Mouse (Mus musculus) small intestine, adult 2 months (tissue): ENCODE measurements around the gene Msantd1. TPM values are rescaled to one million over a fixed set of nuclear protein-coding genes. Genes with fewer than 3 reads are reported as not detected.

Source experiments
- H3K27ac ChIP-seq: fragments of 200-500 bp; 2 replicates; pipeline ENCODE4 v1.5.1; 2012; ENCODE audit warnings: low read depth, low read length, control low read depth, inconsistent platforms; ENCODE audit not compliant: insufficient read depth
- H3K27me3 ChIP-seq: fragments of 200-500 bp; 2 replicates; pipeline ENCODE4 v1.6.1; 2012; ENCODE audit warnings: mild to moderate bottlenecking, moderate library complexity, low read length, inconsistent platforms; ENCODE audit not compliant: control insufficient read depth, insufficient read depth
- H3K36me3 ChIP-seq: fragments of 200-500 bp; 2 replicates; pipeline ENCODE4 v1.6.1; 2012; ENCODE audit warnings: mild to moderate bottlenecking, low read length, control low read depth, inconsistent platforms; ENCODE audit not compliant: control insufficient read depth, insufficient read depth
- H3K4me1 ChIP-seq: fragments of 200-500 bp; 2 replicates; pipeline ENCODE4 v1.6.1; 2012; ENCODE audit warnings: low read length, inconsistent platforms, mixed read lengths; ENCODE audit not compliant: control insufficient read depth, insufficient read depth, insufficient read length
- H3K4me3 ChIP-seq: fragments of 200-500 bp; 2 replicates; pipeline ENCODE4 v1.5.1; 2012; ENCODE audit warnings: low read depth, mild to moderate bottlenecking, control low read depth, inconsistent platforms, low read length, moderate library complexity
- CTCF ChIP-seq: fragments of 200-500 bp; IDR thresholded peaks from 2 replicates; pipeline ENCODE4 v1.5.1; 2012; ENCODE audit warnings: low read depth, mild to moderate bottlenecking, control low read depth, inconsistent platforms, low read length, moderate library complexity, mixed read lengths; ENCODE audit not compliant: insufficient replicate concordance, insufficient read length; ENCODE audit errors: extremely low read depth
- POLR2A ChIP-seq: fragments of 200-500 bp; IDR thresholded peaks from 2 replicates; pipeline ENCODE4 v1.6.1; 2012; ENCODE audit warnings: low read depth, mild to moderate bottlenecking, control low read depth, inconsistent platforms, low read length, moderate library complexity
- WGBS: fragments of 180-500 bp; shearing (Covaris S2); methylation state at CpG from one replicate; pipeline ENCODE4 v1.1.7; 2018; 5-methylcytosine and 5-hydroxymethylcytosine counted together
- polyA plus RNA-seq: library from polyadenylated mRNA; depleted of rRNA; stranded (reverse); fragments of >200 nt; gene quantifications from 2 replicates; pipeline ENCODE4 v1.2.3, GENCODE M21; 2012

Gene Msantd1
- polyA plus RNA-seq, 1 experiment = 3.1 TPM

- Histone ChIP-seq H3K27ac (no peak overlapping the region), H3K27me3 (no peaks in the 10 kb centered on the region), H3K36me3 (peaks cover 63% of the 10 kb centered on the region), H3K4me1 (no peaks in the 10 kb centered on the region), H3K4me3 (no peak overlapping the region)
- no peak for TF ChIP-seq CTCF
- no peak for TF ChIP-seq POLR2A
- WGBS = 98% methylated on average over 6 of the region's 6 CpGs
These were observed 7.9 kb upstream of the Msantd1 start for GRCm38 (mm10) chr5:34899787-34900469.

- Histone ChIP-seq H3K27ac (no peak overlapping the region), H3K27me3 (no peaks in the 10 kb centered on the region), H3K4me1 (no peaks in the 10 kb centered on the region), H3K36me3 (peaks cover 72% of the 10 kb centered on the region), H3K4me3 (no peak overlapping the region)
- TF ChIP-seq CTCF = no peak
- TF ChIP-seq POLR2A = no peak
These were observed 5.4 kb upstream of the Msantd1 start for GRCm38 (mm10) chr5:34902371-34902770.

GRCm38 (mm10) chr5:34902811-34903385 lies 4.9 kb upstream of the Msantd1 start:
- WGBS = 80% methylated on average over 5 of the region's 5 CpGs
- Histone ChIP-seq H3K27me3 (no peaks in the 10 kb centered on the region), H3K36me3 (peaks cover 69% of the 10 kb centered on the region), H3K4me1 (no peaks in the 10 kb centered on the region), H3K27ac (no peak overlapping the region), H3K4me3 (no peak overlapping the region)
- TF ChIP-seq POLR2A = no peak
- no peak for TF ChIP-seq CTCF

- H3K27ac ChIP-seq = no peak overlapping the region
- H3K4me3 ChIP-seq = no peak overlapping the region
- no peaks in the 10 kb centered on the region for H3K27me3 ChIP-seq
- TF ChIP-seq CTCF (no peak), POLR2A (no peak)
- peaks cover 9% of the 10 kb centered on the region; the same call in 1 of the 2 replicates for H3K4me1 ChIP-seq
- H3K36me3 ChIP-seq = peaks cover 66% of the 10 kb centered on the region
These were observed 3.4 kb upstream of the Msantd1 start for GRCm38 (mm10) chr5:34904412-34904811.

DNA sequence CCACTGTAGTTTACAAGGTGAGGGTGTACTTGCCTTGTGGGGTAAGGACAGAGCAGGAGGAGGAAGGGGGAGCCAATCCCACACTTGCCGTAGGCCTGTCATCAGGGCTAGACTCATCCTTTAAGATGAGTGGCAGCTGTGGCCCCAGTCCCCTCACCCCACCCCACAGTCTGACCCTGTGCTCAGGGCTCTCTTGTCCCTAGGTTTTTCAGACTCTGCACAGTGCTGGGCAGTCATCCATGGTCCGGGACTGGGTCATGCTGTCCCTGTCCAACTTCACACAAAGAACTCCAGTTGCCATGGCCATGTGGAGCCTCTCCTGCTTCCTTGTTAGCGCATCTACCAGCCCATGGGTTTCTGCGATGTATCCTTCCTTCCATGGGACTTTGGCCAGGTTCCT lies 582 bp upstream of the Msantd1 start:
- H3K27me3 ChIP-seq = no peaks in the 10 kb centered on the region
- H3K27ac ChIP-seq = no peak overlapping the region
- WGBS = 90% methylated on average over 4 of the region's 4 CpGs
- H3K36me3 ChIP-seq = peaks cover 45% of the 10 kb centered on the region
- H3K4me1 ChIP-seq = peaks cover 9% of the 10 kb centered on the region; the same call in 1 of the 2 replicates
- no peak overlapping the region for H3K4me3 ChIP-seq
- TF ChIP-seq CTCF = no peak
- no peak for TF ChIP-seq POLR2A

DNA sequence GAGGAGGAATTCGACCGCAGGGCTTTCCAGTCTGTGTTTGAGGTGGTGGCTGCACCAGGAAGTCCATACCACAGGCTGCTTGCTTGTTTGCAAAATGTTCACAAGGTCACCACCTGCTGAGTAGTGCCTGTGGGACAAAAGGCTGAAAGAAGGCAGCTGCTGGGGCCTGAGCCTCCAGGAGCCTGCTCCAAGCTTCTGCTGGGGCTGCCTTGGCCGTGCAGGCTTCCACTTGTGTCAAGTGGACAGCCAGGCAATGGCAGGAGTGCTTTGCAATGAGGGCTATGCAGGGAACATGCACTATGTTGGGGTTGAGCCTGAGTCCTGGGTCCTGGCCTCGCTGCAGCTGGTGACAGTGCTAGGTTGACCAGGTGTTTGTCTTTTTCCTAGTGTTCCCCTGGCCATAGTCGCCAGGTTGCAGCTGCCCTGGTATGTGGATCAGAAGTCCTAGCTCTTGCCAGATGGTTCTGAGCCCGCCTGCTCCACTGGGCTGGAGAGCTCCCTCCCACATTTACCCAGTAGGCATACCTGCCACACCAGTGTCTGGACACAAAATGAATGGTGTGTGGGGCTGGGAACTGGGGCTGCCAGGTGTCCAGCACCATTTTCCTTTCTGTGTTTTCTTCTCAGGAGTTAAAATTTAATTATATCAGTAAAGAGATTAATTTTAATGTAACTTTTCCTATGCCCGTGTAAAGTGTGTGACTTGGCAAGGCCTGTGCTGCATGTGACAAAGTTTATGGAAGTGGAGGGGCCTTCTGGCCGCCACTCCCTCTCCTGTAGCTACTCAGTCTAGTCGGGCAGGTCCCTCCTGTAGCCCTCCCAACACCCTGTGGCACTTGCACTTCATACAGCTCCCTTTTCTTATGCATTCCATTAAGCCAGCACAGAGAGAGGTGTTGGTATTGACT lies 1.2 kb downstream of the Msantd1 start:
- Histone ChIP-seq H3K27me3 (no peaks in the 10 kb centered on the region), H3K4me3 (no peak overlapping the region), H3K36me3 (peaks cover 40% of the 10 kb centered on the region), H3K4me1 (peaks cover 9% of the 10 kb centered on the region; the same call in 1 of the 2 replicates), H3K27ac (peak overlapping the region; percentile 4)
- WGBS = 22% methylated on average over 9 of the region's 9 CpGs
- TF ChIP-seq CTCF = no peak
- TF ChIP-seq POLR2A = no peak
